Mouse (Mus musculus) Patski (cell line): ENCODE measurements at regions not wholly inside any gene's neighbourhood (a gene's known extent, or its start where the extent isn't known, plus 50 kb on each side); places are given as distances from the start of the nearest gene placed in this dataset.
A peak's percentile ranks its signal among the peaks of the same experiment; 100 is the strongest.

Experiments
- ATAC-seq: fragments of 100-300 bp; one replicate; pipeline ENCODE4 v1.8.0; 2021
- CTCF ChIA-PET: fragments of 350-600 bp; sonication (Branson Sonifier 250); formaldehyde crosslinking; loops from one replicate; lab custom pipeline; 2022; ENCODE audit warnings: inconsistent platforms; lab: Charles Lee
- POLR2A ChIA-PET: fragments of 350-600 bp; sonication (Branson Sonifier 250); formaldehyde crosslinking; loops from one replicate; lab custom pipeline; 2022; ENCODE audit warnings: antibody characterized with exemption, inconsistent platforms; lab: Charles Lee
- DNase-seq: peaks from one replicate; pipeline ENCODE4 v3.0.0-alpha.2; 2011; ENCODE audit warnings: low read depth, low spot score
- H3K27me3 ChIP-seq: fragments of 371-371 bp; one replicate; pipeline ENCODE4 v1.5.1; 2021
- CTCF ChIP-seq: fragments of 100-300 bp; IDR thresholded peaks from one replicate; pipeline ENCODE4 v1.5.1; 2021
- in situ Hi-C: fragments of 300-500 bp; cut with MboI; formaldehyde crosslinking; loops from 3 replicates; pipeline ENCODE4 v1.11.1; 2018; ENCODE audit warnings: low pct_unique_long_range_greater_than_20kb, mixed read lengths

- in situ Hi-C loops: no loop called here
- ChIA-PET POLR2A (no interaction called here), CTCF (no interaction called here)
- DNase-seq: no peak
- no peaks in the 10 kb centered on the region for H3K27me3 ChIP-seq
- no peak for TF ChIP-seq CTCF
- ATAC-seq: no peak
These were observed 83.8 kb upstream of the Phip start for GRCm38 (mm10) chr9:83059083-83059482.

GRCm38 (mm10) chr9:83056208-83056607 is 80.9 kb upstream of the Phip start:
- DNase-seq: no peak
- ChIA-PET CTCF (no interaction called here), POLR2A (no interaction called here)
- H3K27me3 ChIP-seq: no peaks in the 10 kb centered on the region
- no peak for TF ChIP-seq CTCF
- no peak for ATAC-seq
- in situ Hi-C loops: no loop called here

GRCm38 (mm10) chr9:83051666-83052065 is 76.3 kb upstream of the Phip start:
- CTCF ChIA-PET: no interaction called here
- DNase-seq (no peak), ATAC-seq (no peak)
- in situ Hi-C loops: no loop called here
- H3K27me3 ChIP-seq: no peaks in the 10 kb centered on the region
- no peak for TF ChIP-seq CTCF
- POLR2A ChIA-PET: no interaction called here

- CTCF ChIA-PET: no interaction called here
- no peak for TF ChIP-seq CTCF
- no peak for ATAC-seq
- in situ Hi-C loops: no loop called here
- no peak for DNase-seq
- POLR2A ChIA-PET: no interaction called here
- no peaks in the 10 kb centered on the region for H3K27me3 ChIP-seq
These were observed 72.4 kb upstream of the Phip start for GRCm38 (mm10) chr9:83047567-83048238.

- POLR2A ChIA-PET: no interaction called here
- no peak for ATAC-seq
- H3K27me3 ChIP-seq: no peaks in the 10 kb centered on the region
- no peak for TF ChIP-seq CTCF
- in situ Hi-C loops: no loop called here
- CTCF ChIA-PET: no interaction called here
- no peak for DNase-seq
These were observed 70.7 kb upstream of the Phip start for GRCm38 (mm10) chr9:83046035-83046434.

GRCm38 (mm10) chr9:83043790-83044189 is 68.5 kb upstream of the Phip start:
- no peaks in the 10 kb centered on the region for H3K27me3 ChIP-seq
- in situ Hi-C loops: no loop called here
- TF ChIP-seq CTCF: no peak
- POLR2A ChIA-PET: no interaction called here
- CTCF ChIA-PET: no interaction called here
- ATAC-seq (no peak), DNase-seq (no peak)

- ChIA-PET POLR2A (no interaction called here), CTCF (no interaction called here)
- no peak for DNase-seq
- in situ Hi-C loops: no loop called here
- H3K27me3 ChIP-seq: no peaks in the 10 kb centered on the region
- ATAC-seq: no peak
- no peak for TF ChIP-seq CTCF
These were observed 66.0 kb upstream of the Phip start for GRCm38 (mm10) chr9:83041345-83041744.

GRCm38 (mm10) chr9:83040686-83041085 is 65.4 kb upstream of the Phip start:
- ATAC-seq (no peak), DNase-seq (no peak)
- in situ Hi-C loops: no loop called here
- ChIA-PET POLR2A (no interaction called here), CTCF (no interaction called here)
- TF ChIP-seq CTCF: no peak
- H3K27me3 ChIP-seq: no peaks in the 10 kb centered on the region

GRCm38 (mm10) chr9:83037261-83038119 is 62.2 kb upstream of the Phip start:
- DNase-seq: peak; percentile 24
- TF ChIP-seq CTCF: no peak
- peak; percentile 62 for ATAC-seq
- CTCF ChIA-PET: interaction anchor here (1.3 kb wide), 1 partner anchor 14 kb away, joined by 4 read pairs; no protein-coding TSS in a partner anchor
- in situ Hi-C loops: no loop called here
- POLR2A ChIA-PET: no interaction called here
- H3K27me3 ChIP-seq: no peaks in the 10 kb centered on the region
